Mouse (Mus musculus): ENCODE data around the gene Slf2. TPM values are rescaled to one million over a fixed set of nuclear protein-coding genes. Genes with fewer than 3 reads are reported as not detected.

Slf2 gene
- 25.8 and 27.2 TPM in 2 replicates for polyA plus RNA-seq (2016; fragmentation: Nextera tagmentation; extraction: Ambion mirVana)

DNA sequence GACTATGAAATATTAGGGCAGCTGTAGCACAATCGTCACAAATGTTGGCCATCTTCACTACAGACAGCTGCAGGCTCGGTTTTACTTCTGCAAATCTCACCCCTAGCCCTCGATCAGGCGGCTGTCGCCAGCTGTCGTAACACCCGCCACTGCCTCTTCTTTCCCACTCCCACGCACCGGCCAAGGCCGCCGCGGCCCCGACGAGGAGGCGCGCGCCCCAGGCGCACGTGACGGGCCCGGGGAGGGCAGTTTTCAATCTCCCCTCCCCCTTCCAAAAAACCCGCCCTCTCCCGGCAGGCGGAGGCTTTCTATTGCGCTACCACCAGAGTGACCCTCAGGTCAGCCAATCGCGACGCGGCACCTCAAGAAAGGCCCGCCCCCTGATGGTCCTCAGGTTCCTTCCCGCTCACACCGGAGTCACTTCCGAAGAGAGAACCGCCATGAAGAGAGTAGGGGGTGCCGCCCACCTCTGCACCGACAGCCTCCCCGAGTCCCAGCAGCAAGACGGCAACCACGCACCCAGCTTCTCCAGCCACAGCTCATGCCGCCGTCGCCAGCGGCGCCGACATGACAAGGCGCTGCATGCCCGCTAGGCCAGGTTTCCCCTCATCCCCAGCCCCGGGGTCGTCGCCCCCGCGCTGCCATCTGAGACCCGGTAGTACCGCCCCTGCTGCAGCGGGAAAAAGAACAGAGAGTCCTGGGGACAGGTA lies at the start of gene Slf2:
Gene Slf2, plus strand, starts transcription at position 408 of the 710 bp plus-strand sequence.
- Histone ChIP-seq H3K9ac (peak within 1 kb of the TSS; percentile 87), H3K9me3 (replicated peaks) (no peaks in the 10 kb centered on the region), H3K27me3 (replicated peaks) (0 out of 2 replicates have a peak, but pooled peaks cover 3% of the 10 kb centered on the region), H3K27ac (peak within 1 kb of the TSS; percentile 85), H3K4me3 (peak within 1 kb of the TSS; percentile 94), H3K4me1 (peaks cover 38% of the 10 kb centered on the region), H3K36me3 (peaks cover 28% of the 10 kb centered on the region), H3K4me2 (peak within 1 kb of the TSS; percentile 88)
- ATAC-seq, result peak; percentile 96
- WGBS (ENCODE audit: insufficient replicate concordance), result 1% methylated on average over 55 of the region's 55 CpGs

DNA sequence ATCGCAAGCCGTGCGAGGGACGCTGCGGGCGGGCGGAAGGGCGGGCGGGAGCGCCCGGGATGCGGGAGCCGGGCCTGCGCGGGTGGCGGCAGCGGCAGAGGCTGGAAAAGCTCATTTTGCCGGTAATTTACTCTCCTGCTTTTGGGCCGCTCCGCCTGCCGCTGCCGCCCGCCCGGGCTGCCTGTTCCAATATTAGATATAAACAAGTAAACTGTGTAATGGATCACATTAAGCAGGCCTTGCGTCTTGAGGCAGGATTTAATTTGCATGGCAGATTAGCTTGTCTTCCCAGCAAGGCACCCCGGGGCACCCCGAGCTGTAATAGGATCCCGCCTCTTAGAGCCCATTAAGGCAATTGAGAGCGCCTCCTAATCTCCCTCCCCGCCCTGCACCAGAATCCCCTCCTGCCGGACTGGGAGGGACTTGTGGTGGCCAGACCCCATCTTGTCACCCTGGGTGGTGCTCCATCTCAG lies 48.4 kb upstream of the Slf2 start:
- H3K27ac ChIP-seq, result no peak overlapping the region
- H3K4me2 ChIP-seq, result peak overlapping the region; percentile 49
- H3K4me3 ChIP-seq, result peak overlapping the region; percentile 34
- peaks cover 87% of the 10 kb centered on the region for H3K27me3 ChIP-seq (replicated peaks)
- H3K9me3 ChIP-seq (replicated peaks), result no peaks in the 10 kb centered on the region
- H3K9ac ChIP-seq, result no peak overlapping the region
- no peak for ATAC-seq
- no peaks in the 10 kb centered on the region for H3K4me1 ChIP-seq
- 2% methylated on average over 31 of the region's 31 CpGs for WGBS (ENCODE audit: insufficient replicate concordance)
- no peaks in the 10 kb centered on the region for H3K36me3 ChIP-seq

DNA sequence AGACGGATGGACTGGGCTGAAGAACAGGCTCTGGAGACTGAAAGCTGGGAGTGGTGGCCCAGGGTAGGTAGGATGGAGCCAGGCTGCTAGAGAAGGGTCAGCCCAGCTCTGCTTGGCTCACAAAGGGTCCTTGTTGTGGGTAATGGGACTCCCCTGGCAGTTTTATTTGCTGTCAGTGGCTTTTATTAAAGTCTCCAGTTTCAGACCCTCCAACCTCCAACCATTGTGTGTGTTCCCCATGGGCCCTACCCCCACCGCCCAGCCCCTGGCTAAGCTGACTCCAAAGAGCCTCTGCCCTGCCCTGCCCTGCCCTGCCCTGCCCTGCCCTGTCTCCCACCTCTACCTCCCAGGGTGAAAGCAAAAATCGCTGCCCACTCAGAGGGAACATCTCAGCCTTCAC lies 46.6 kb upstream of the Slf2 start:
- H3K27me3 ChIP-seq (replicated peaks), result peaks cover 79% of the 10 kb centered on the region
- 43% methylated on average over 3 of the region's 3 CpGs for WGBS (ENCODE audit: insufficient replicate concordance)

DNA sequence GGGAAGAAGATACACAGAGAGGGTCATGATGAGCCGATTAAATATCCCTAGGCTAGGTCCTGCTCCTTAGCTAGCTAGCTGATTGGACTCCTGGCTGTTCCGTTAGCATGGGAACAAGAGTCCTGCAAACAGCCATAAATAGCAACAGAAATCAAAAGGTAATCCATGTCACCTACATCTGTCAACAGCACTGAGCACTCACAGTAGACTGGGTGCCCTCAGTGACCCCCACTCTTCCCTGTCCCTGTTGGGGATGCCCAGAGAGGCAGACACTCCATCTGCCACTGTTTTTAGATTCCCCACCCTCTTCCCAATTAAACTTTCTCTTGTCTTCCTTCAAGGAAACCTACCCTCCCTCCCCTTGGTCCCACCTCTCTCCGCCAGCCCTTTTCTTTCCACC lies 44.5 kb upstream of the Slf2 start:
- Histone ChIP-seq H3K27me3 (replicated peaks) (peaks cover 69% of the 10 kb centered on the region), H3K4me1 (peaks cover 5% of the 10 kb centered on the region; the same call in 1 of the 2 replicates), H3K27ac (no peak overlapping the region), H3K4me3 (no peak overlapping the region), H3K9ac (no peak overlapping the region), H3K9me3 (replicated peaks) (no peaks in the 10 kb centered on the region), H3K36me3 (no peaks in the 10 kb centered on the region), H3K4me2 (no peak overlapping the region)
- 48% methylated on average over 3 of the region's 3 CpGs for WGBS (ENCODE audit: insufficient replicate concordance)
- no peak for ATAC-seq

More for the DNA sequence above, 46.6 kb upstream of the Slf2 start:
- no peak for ATAC-seq
- Histone ChIP-seq H3K27ac (no peak overlapping the region), H3K9ac (no peak overlapping the region), H3K4me1 (peaks cover 1% of the 10 kb centered on the region; the same call in 1 of the 2 replicates), H3K4me3 (no peak overlapping the region), H3K36me3 (no peaks in the 10 kb centered on the region), H3K4me2 (no peak overlapping the region), H3K9me3 (replicated peaks) (no peaks in the 10 kb centered on the region)

DNA sequence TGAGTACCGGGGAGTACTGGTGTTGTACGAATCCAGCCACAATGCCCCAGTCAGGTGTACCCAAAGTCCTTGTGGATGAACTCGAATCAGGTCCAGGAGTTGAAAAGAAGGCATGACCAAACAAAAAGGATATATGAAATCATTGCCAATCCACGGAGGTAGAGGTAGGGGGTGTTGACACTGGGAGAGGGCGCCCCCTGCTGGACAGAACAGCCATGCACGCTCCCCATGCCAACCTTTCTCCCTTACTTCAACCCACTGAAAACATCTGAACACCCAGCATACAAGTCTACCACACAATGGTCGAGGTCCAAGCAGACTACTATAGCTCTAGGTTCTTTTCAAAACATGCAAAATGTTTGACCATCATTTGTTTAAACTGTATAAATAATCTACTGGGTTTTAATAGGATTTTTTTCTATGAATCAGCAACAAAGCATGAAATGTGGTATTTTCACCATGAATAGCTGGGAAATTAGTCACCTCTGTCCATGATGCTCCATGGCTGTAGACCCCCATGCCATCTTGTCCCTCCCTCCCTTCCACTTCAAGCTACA lies 43.2 kb upstream of the Slf2 start:
- WGBS (ENCODE audit: insufficient replicate concordance), result 20% methylated on average over 7 of the region's 7 CpGs

DNA sequence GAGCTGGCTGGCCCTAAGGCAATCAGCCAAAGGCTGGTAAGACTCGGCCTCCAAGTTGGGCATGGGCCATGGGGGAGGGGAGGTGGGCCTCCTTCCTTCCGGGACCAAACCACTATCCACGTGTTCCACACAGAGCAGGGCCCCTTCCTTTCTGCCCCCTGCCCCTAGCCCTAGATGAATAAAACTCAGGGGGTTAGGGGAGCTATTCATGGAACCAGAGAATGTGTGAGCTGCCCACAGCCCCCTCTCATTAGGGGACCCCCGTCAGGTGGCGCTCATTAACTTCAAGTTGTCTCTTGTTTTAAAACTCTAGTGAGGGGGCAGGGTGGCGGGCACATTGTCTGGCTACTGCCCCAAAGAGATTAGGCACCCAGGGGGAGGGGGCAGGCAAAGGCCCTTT lies 41.4 kb upstream of the Slf2 start:
- 23% methylated on average over 6 of the region's 6 CpGs for WGBS (ENCODE audit: insufficient replicate concordance)
- ATAC-seq, result no peak
- no peak overlapping the region for H3K4me2 ChIP-seq
- peaks cover 5% of the 10 kb centered on the region; the same call in 1 of the 2 replicates for H3K4me1 ChIP-seq
- no peaks in the 10 kb centered on the region for H3K9me3 ChIP-seq (replicated peaks)
- peaks cover 68% of the 10 kb centered on the region for H3K27me3 ChIP-seq (replicated peaks)
- H3K9ac ChIP-seq, result no peak overlapping the region
- no peaks in the 10 kb centered on the region for H3K36me3 ChIP-seq
- no peak overlapping the region for H3K4me3 ChIP-seq
- no peak overlapping the region for H3K27ac ChIP-seq

More for the DNA sequence above, 43.2 kb upstream of the Slf2 start:
- Histone ChIP-seq H3K36me3 (no peaks in the 10 kb centered on the region), H3K4me1 (peaks cover 5% of the 10 kb centered on the region; the same call in 1 of the 2 replicates), H3K9ac (no peak overlapping the region), H3K4me3 (no peak overlapping the region), H3K27me3 (replicated peaks) (peaks cover 67% of the 10 kb centered on the region), H3K4me2 (no peak overlapping the region), H3K27ac (no peak overlapping the region), H3K9me3 (replicated peaks) (no peaks in the 10 kb centered on the region)
- no peak for ATAC-seq

DNA sequence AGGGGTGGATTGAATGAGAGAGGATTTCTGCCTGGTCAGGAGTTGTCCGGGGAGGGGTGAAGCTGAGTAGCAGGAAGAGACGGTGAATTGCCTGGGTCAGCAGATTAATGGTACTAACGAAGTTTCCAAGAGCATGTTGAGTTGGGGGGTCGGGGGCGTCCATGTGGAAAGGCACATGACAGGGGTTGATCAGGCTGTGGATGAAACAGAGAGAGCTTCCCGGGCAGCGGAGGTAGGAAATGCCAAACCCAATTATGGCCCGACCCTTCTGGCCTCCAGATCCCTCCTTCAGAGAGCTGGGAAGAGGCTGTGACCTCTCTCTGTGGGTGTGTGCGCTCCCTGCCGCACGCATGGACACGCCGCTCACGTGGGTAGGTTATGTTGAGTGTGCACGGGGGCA lies 39.5 kb upstream of the Slf2 start:
- H3K4me2 ChIP-seq, result no peak overlapping the region
- H3K36me3 ChIP-seq, result no peaks in the 10 kb centered on the region
- no peak overlapping the region for H3K27ac ChIP-seq
- no peak for ATAC-seq
- H3K9me3 ChIP-seq (replicated peaks), result no peaks in the 10 kb centered on the region
- peaks cover 66% of the 10 kb centered on the region for H3K27me3 ChIP-seq (replicated peaks)
- no peak overlapping the region for H3K4me3 ChIP-seq
- no peak overlapping the region for H3K9ac ChIP-seq
- peaks cover 5% of the 10 kb centered on the region; the same call in 1 of the 2 replicates for H3K4me1 ChIP-seq
- WGBS (ENCODE audit: insufficient replicate concordance), result 56% methylated on average over 15 of the region's 15 CpGs

DNA sequence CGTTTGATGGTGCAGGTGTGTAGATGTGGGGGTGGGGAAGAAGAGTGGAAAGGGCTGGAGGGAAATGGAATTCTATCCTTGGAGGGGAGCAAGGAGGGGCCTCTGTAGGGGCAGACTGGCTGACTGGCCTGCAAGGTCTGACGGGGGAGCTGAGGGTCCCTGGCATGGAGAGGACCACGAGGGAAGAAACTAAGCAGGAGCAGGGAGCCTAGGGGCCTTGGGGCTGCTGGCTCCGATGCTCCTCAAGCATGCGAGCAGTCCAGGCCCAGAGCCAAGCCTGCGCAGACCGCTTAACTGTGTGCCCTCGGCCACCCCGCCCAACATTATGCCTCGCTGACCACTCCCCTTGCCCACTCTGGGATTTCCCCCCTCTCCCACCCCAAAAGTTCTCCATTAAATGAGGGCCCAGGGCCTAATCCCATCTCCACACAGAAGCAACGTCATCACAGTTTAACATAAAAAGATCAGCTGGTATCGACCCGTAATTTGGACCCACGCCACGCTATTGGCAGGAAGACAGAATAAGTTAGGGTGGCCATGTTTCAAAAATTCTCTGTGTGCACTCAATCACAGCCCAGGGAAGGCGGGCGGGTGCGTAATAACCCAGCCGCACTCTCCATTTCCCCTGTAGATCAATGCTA lies 37.6 kb upstream of the Slf2 start:
- H3K4me2 ChIP-seq, result no peak overlapping the region
- H3K9me3 ChIP-seq (replicated peaks), result no peaks in the 10 kb centered on the region
- H3K4me1 ChIP-seq, result peaks cover 5% of the 10 kb centered on the region; the same call in 1 of the 2 replicates
- 49% methylated on average over 19 of the region's 19 CpGs for WGBS (ENCODE audit: insufficient replicate concordance)
- peaks cover 72% of the 10 kb centered on the region for H3K27me3 ChIP-seq (replicated peaks)
- ATAC-seq, result no peak
- no peak overlapping the region for H3K27ac ChIP-seq
- no peaks in the 10 kb centered on the region for H3K36me3 ChIP-seq
- H3K9ac ChIP-seq, result no peak overlapping the region
- no peak overlapping the region for H3K4me3 ChIP-seq

DNA sequence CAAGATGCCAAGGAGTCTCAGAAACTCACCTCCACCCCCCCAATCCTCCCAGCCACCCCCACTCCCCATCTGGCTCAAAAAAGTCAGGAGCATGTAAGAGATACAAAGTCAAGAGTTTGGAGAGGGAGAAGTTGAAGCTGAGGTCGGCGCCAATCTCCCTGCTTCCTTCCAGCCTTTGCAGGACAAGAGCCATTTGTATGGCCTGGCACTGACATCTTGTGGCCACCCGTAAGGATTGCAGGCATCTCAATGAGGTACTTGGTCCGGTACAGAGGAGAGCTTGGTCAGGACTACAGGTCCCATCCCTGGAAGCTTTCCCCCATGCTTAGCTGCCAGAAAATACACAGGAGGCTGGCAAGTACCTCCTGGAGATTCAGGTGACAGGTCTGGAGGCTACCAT lies 35.7 kb upstream of the Slf2 start:
- no peak overlapping the region for H3K4me3 ChIP-seq
- peaks cover 71% of the 10 kb centered on the region for H3K27me3 ChIP-seq (replicated peaks)
- H3K4me2 ChIP-seq, result no peak overlapping the region
- no peak overlapping the region for H3K9ac ChIP-seq
- no peak overlapping the region for H3K27ac ChIP-seq
- H3K4me1 ChIP-seq, result peaks cover 9% of the 10 kb centered on the region; the same call in 1 of the 2 replicates
- H3K9me3 ChIP-seq (replicated peaks), result no peaks in the 10 kb centered on the region
- no peak for ATAC-seq
- H3K36me3 ChIP-seq, result no peaks in the 10 kb centered on the region
- WGBS (ENCODE audit: insufficient replicate concordance), result 3% methylated on average over 4 of the region's 4 CpGs

DNA sequence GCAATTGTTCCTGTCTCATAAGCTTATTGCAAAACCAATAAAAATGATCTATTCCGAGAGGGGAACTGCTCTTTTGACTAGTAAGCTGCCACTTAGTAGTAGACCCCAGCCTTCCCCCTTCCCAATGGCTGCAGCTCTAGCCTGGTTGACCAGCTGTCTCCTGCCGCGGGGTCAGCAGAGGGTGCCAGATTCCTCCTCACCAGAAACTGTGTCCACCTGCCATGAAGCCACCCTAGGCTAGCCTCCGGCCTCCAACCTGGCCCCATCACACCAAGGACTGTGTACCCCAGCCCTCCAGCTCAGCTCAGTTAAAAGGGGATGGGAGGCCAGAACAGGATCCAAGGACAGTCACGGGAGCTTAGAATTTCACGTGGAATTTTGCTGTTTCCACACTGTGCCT lies 34.5 kb upstream of the Slf2 start:
- no peak overlapping the region for H3K4me3 ChIP-seq
- H3K27me3 ChIP-seq (replicated peaks), result peaks cover 74% of the 10 kb centered on the region
- 51% methylated on average over 6 of the region's 6 CpGs for WGBS (ENCODE audit: insufficient replicate concordance)

DNA sequence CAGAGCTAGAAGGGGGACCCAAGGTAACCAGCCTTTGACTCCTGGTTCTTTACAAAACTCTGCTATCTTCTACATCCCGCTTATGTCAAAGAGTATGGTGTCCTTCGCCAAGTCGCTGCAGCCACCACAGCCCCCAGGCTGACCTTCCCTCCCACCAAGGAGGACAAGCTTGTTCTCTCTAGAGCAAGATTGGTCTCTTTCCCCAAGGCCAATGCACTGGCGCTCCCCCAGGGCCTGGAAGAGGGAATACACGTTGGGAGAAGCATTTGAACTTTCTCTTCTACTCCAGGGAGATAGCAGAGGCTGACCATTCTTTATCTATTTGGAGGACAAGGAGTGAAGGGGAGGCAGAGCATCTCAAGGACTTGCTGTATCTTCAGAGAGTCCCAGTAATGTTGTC lies 33.4 kb upstream of the Slf2 start:
- Histone ChIP-seq H3K9ac (no peak overlapping the region), H3K27ac (no peak overlapping the region), H3K36me3 (no peaks in the 10 kb centered on the region), H3K4me2 (no peak overlapping the region), H3K27me3 (replicated peaks) (peaks cover 65% of the 10 kb centered on the region), H3K9me3 (replicated peaks) (no peaks in the 10 kb centered on the region), H3K4me1 (peaks cover 15% of the 10 kb centered on the region; the same call in 1 of the 2 replicates), H3K4me3 (no peak overlapping the region)
- 44% methylated on average over 5 of the region's 5 CpGs for WGBS (ENCODE audit: insufficient replicate concordance)
- no peak for ATAC-seq

More for the DNA sequence above, 34.5 kb upstream of the Slf2 start:
- no peaks in the 10 kb centered on the region for H3K36me3 ChIP-seq
- peaks cover 14% of the 10 kb centered on the region; the same call in 1 of the 2 replicates for H3K4me1 ChIP-seq
- no peak overlapping the region for H3K27ac ChIP-seq
- no peak overlapping the region for H3K9ac ChIP-seq
- ATAC-seq, result no peak
- H3K4me2 ChIP-seq, result no peak overlapping the region
- H3K9me3 ChIP-seq (replicated peaks), result no peaks in the 10 kb centered on the region

DNA sequence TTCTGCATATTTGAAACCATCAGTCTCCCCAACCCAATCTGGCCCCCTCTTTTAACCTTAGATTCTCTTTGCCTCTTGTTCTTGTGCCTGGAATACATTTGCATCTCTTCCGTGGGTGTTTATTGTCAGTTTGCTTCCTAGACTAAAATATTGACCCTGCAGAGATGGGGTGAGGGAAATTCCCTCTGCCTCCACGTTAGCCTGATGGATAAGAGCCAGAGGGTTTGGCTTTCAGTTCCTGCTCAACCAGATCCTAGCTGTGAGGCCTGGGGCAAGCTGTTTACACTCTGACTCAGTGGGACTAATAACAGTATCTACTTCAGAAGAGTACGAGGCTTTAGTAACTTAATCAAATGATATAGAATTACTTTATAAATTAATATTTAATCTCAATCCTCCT lies 32.3 kb upstream of the Slf2 start:
- Histone ChIP-seq H3K36me3 (no peaks in the 10 kb centered on the region), H3K27ac (no peak overlapping the region), H3K27me3 (replicated peaks) (peaks cover 55% of the 10 kb centered on the region), H3K9ac (no peak overlapping the region), H3K9me3 (replicated peaks) (no peaks in the 10 kb centered on the region), H3K4me3 (no peak overlapping the region), H3K4me1 (peaks cover 15% of the 10 kb centered on the region; the same call in 1 of the 2 replicates), H3K4me2 (no peak overlapping the region)
- 42% methylated on average over 3 of the region's 3 CpGs for WGBS (ENCODE audit: insufficient replicate concordance)
- ATAC-seq, result no peak
